21 mouse cellular contexts compared by ENCODE assay signal in genomic region chr7:115033987-115034386, GRCm38 (mm10).
"Had no signal": no experiment of that assay in that cellular context is flagged by ENCODE, and none has a peak within 500 bp of the region (broad histone marks: within the 10 kb centered on the region; RNA-seq: fewer than 3 reads in every experiment).

No protein-coding gene starts in this region.

- H3K4me3 ChIP-seq: kidney, embryonic 15.5 days; limb, embryonic 12.5 days; limb, embryonic 15.5 days; lung, embryonic 15.5 days; midbrain, embryonic 12.5 days; midbrain, embryonic 15.5 days; myocyte; neural tube, embryonic 13.5 days had no signal

- H3K27ac ChIP-seq: kidney, embryonic 15.5 days; limb, embryonic 12.5 days; limb, embryonic 15.5 days; liver, embryonic 14.5 days; lung, embryonic 15.5 days; midbrain, embryonic 12.5 days; midbrain, embryonic 15.5 days; neural tube, embryonic 13.5 days had no signal

- H3K4me1 ChIP-seq: kidney, embryonic 15.5 days; limb, embryonic 12.5 days; limb, embryonic 15.5 days; lung, embryonic 15.5 days; midbrain, embryonic 12.5 days; midbrain, embryonic 15.5 days; neural tube, embryonic 13.5 days had no signal

- H3K36me3 ChIP-seq: kidney, embryonic 15.5 days; limb, embryonic 12.5 days; limb, embryonic 15.5 days; lung, embryonic 15.5 days; midbrain, embryonic 12.5 days; midbrain, embryonic 15.5 days; neural tube, embryonic 13.5 days had no signal

- H3K4me2 ChIP-seq: kidney, embryonic 15.5 days; limb, embryonic 12.5 days; limb, embryonic 15.5 days; liver, embryonic 11.5 days; lung, embryonic 15.5 days; midbrain, embryonic 12.5 days; midbrain, embryonic 15.5 days; neural tube, embryonic 13.5 days had no signal

- H3K9ac ChIP-seq: kidney, embryonic 15.5 days; limb, embryonic 12.5 days; limb, embryonic 15.5 days; liver, embryonic 14.5 days; liver, postnatal 0 days; lung, embryonic 15.5 days; midbrain, embryonic 12.5 days; midbrain, embryonic 15.5 days; neural tube, embryonic 13.5 days had no signal

- DNase-seq: kidney, adult 8-10 months; kidney, postnatal 10 days; kidney, postnatal 4 days; left cerebral cortex, postnatal 4 days; liver, postnatal 0 days; lung, postnatal 10 days; lung, postnatal 36 days; right cerebral cortex, postnatal 25 days; spleen, adult 18-20 months; thymus, adult 18-20 months; thymus, postnatal 36 days had no signal

- H3K27me3 ChIP-seq: kidney, embryonic 15.5 days; limb, embryonic 12.5 days; limb, embryonic 15.5 days; lung, embryonic 15.5 days; midbrain, embryonic 12.5 days; midbrain, embryonic 15.5 days; neural tube, embryonic 13.5 days had no signal

- H3K9me3 ChIP-seq: kidney, embryonic 15.5 days; limb, embryonic 12.5 days; limb, embryonic 15.5 days; lung, embryonic 15.5 days; midbrain, embryonic 12.5 days; midbrain, embryonic 15.5 days; neural tube, embryonic 13.5 days had no signal

- ATAC-seq: liver, postnatal 0 days; midbrain, embryonic 15.5 days had no signal
